Mouse (Mus musculus): Measurements from ENCODE around the gene Gtsf1. TPM values are rescaled to one million over a fixed set of nuclear protein-coding genes. Genes with fewer than 3 reads are reported as not detected.
"Not testable (repeated sequence)": the region's sequence is repeated elsewhere in the genome, so short reads cannot be mapped to it uniquely, and the experiment has no call there.

Gtsf1 gene
- polyA plus RNA-seq, 1 experiment from 2014 or later: not detected

DNA sequence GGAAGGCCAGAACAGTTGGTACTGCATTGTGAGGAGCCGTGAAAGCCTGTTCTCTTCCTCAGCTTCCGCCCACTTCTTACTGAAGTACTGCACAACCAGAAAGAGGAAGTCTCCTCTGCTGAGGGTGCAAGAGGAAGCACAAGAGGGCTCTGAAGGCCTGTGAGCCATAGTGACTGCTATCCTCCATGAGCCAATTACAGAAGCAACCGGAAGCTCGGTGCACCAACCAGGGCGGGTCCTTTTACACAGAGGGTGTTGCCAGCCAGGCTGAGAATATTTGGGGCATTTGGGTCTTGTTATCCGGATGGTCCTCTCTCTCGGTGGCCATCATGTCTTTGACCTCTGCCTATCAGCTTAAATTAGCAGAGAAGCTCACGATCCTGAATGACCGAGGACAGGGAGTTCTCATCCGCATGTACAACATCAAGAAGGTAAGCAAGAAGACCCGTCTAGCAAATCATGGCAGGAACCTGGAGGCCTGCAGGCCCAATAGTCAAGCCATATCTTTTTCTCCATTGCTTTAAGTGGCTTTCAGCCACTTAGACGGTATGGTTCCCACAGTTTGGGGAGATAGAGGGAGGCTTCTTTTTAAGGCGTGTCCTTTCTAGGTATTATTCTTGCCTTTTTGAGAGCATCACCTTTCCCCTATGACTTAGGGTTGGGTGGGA, 23.4 kb upstream of the Gtsf1 start, which contains the start of gene Nckap1l:
TSS of gene Nckap1l (plus strand) at position 244 of the 668 bp plus-strand sequence.
- DNase-seq (ENCODE audit: low spot score) (no peak), ATAC-seq (replicated peaks; ENCODE audit: low FRiP score, low TSS enrichment, low read depth) (no peak)
- H3K27ac ChIP-seq (ENCODE audit: low read depth): no peak within 1 kb of the TSS
- H3K9ac ChIP-seq (ENCODE audit: low read length): no peak within 1 kb of the TSS
- H3K4me3 ChIP-seq (ENCODE audit: low read depth, low read length): no peak within 1 kb of the TSS
- H3K4me1 ChIP-seq (replicated peaks; ENCODE audit: control insufficient read depth, insufficient read depth, low read length): no peaks in the 10 kb centered on the region
- WGBS: 85% methylated on average over 13 of the region's 13 CpGs
- no peaks in the 10 kb centered on the region for H3K27me3 ChIP-seq (replicated peaks; ENCODE audit: control insufficient read depth, insufficient read depth, low read length)
- no peak within 1 kb of the TSS for H3K4me2 ChIP-seq (ENCODE audit: low read length)
- H3K36me3 ChIP-seq (ENCODE audit: control insufficient read depth, insufficient read depth, low read length): no peaks in the 10 kb centered on the region
- H3K9me3 ChIP-seq (ENCODE audit: control insufficient read depth, low read length): no peaks in the 10 kb centered on the region

DNA sequence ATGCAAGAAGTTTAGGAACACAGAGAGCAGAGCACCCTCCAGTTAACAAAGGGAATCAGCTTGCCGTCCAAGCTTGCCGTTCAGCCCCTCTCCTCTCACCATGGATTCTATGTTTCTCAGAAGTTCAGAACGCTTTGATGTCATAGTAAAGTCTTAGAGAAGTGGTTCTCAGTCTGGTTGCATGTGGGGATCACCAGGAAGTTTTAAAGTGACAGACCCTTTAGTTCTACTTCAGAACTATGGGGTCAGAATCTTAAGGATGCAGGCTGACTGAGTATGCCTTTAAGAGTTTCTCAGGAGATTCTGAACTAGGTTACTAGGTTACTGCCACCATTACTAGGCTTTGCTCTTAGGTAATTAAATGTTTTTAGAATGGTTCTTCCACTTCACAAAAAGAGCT, 18.1 kb upstream of the Gtsf1 start, which contains the start of gene Gtsf2:
TSS of gene Gtsf2 (minus strand) at position 101 of the 400 bp plus-strand sequence.
- Histone ChIP-seq H3K9me3 (ENCODE audit: control insufficient read depth, low read length) (no peaks in the 10 kb centered on the region), H3K9ac (ENCODE audit: low read length) (no peak within 1 kb of the TSS), H3K4me3 (ENCODE audit: low read depth, low read length) (no peak within 1 kb of the TSS), H3K4me2 (ENCODE audit: low read length) (no peak within 1 kb of the TSS), H3K4me1 (replicated peaks; ENCODE audit: control insufficient read depth, insufficient read depth, low read length) (no peaks in the 10 kb centered on the region), H3K36me3 (ENCODE audit: control insufficient read depth, insufficient read depth, low read length) (no peaks in the 10 kb centered on the region), H3K27me3 (replicated peaks; ENCODE audit: control insufficient read depth, insufficient read depth, low read length) (no peaks in the 10 kb centered on the region), H3K27ac (ENCODE audit: low read depth) (no peak within 1 kb of the TSS)
- DNase-seq (ENCODE audit: low spot score) (no peak), ATAC-seq (replicated peaks; ENCODE audit: low FRiP score, low TSS enrichment, low read depth) (no peak)
- WGBS: 43% methylated on average over 3 of the region's 3 CpGs

DNA sequence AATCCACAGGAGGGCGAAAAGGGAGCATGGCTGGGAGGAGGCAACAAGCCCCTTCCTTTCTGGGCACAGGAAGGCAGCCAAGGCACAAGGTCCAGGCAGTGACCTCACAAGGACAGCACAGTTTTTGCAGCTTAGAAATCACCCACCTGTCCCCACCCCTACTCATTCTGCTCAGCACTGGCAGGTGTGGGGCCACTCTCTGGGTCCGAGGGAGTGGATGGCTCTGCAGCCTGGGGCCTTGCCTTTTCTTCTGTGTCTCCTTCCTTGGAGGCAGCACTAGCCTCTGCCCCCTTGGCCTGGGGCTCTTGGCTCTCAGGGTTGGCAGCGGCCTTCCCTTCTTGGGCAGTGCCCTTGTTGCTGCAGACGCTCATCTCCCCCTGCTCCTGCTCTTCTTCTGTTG, 15.7 kb upstream of the Gtsf1 start:
- not testable (repeated sequence) for ATAC-seq (replicated peaks; ENCODE audit: low FRiP score, low TSS enrichment, low read depth); H3K9me3 ChIP-seq (ENCODE audit: control insufficient read depth, low read length); H3K4me3 ChIP-seq (ENCODE audit: low read depth, low read length); H3K36me3 ChIP-seq (ENCODE audit: control insufficient read depth, insufficient read depth, low read length); H3K27me3 ChIP-seq (replicated peaks; ENCODE audit: control insufficient read depth, insufficient read depth, low read length); H3K27ac ChIP-seq (ENCODE audit: low read depth); H3K4me1 ChIP-seq (replicated peaks; ENCODE audit: control insufficient read depth, insufficient read depth, low read length); H3K9ac ChIP-seq (ENCODE audit: low read length); DNase-seq (ENCODE audit: low spot score); H3K4me2 ChIP-seq (ENCODE audit: low read length)
- WGBS: 81% methylated on average over 4 of the region's 4 CpGs

- no peak for DNase-seq (ENCODE audit: low spot score)
- H3K9me3 ChIP-seq (ENCODE audit: control insufficient read depth, low read length): no peaks in the 10 kb centered on the region
- 48% methylated on average over 2 of the region's 2 CpGs for WGBS
- no peak overlapping the region for H3K4me2 ChIP-seq (ENCODE audit: low read length)
- no peak overlapping the region for H3K9ac ChIP-seq (ENCODE audit: low read length)
- H3K27ac ChIP-seq (ENCODE audit: low read depth): no peak overlapping the region
- ATAC-seq (replicated peaks; ENCODE audit: low FRiP score, low TSS enrichment, low read depth): no peak
- H3K4me1 ChIP-seq (replicated peaks; ENCODE audit: control insufficient read depth, insufficient read depth, low read length): no peaks in the 10 kb centered on the region
- no peaks in the 10 kb centered on the region for H3K27me3 ChIP-seq (replicated peaks; ENCODE audit: control insufficient read depth, insufficient read depth, low read length)
- H3K4me3 ChIP-seq (ENCODE audit: low read depth, low read length): no peak overlapping the region
- no peaks in the 10 kb centered on the region for H3K36me3 ChIP-seq (ENCODE audit: control insufficient read depth, insufficient read depth, low read length)
Measured at GRCm38 (mm10) chr15:103427017-103427416, 3.3 kb downstream of the Gtsf1 start.

- 89% methylated on average over 2 of the region's 3 CpGs for WGBS
- H3K36me3 ChIP-seq (ENCODE audit: control insufficient read depth, insufficient read depth, low read length); H3K4me3 ChIP-seq (ENCODE audit: low read depth, low read length); H3K27me3 ChIP-seq (replicated peaks; ENCODE audit: control insufficient read depth, insufficient read depth, low read length); H3K4me2 ChIP-seq (ENCODE audit: low read length); H3K9ac ChIP-seq (ENCODE audit: low read length); H3K27ac ChIP-seq (ENCODE audit: low read depth); DNase-seq (ENCODE audit: low spot score); H3K4me1 ChIP-seq (replicated peaks; ENCODE audit: control insufficient read depth, insufficient read depth, low read length); ATAC-seq (replicated peaks; ENCODE audit: low FRiP score, low TSS enrichment, low read depth); H3K9me3 ChIP-seq (ENCODE audit: control insufficient read depth, low read length): not testable (repeated sequence)
Measured at GRCm38 (mm10) chr15:103405586-103405985, 24.7 kb downstream of the Gtsf1 start.

DNA sequence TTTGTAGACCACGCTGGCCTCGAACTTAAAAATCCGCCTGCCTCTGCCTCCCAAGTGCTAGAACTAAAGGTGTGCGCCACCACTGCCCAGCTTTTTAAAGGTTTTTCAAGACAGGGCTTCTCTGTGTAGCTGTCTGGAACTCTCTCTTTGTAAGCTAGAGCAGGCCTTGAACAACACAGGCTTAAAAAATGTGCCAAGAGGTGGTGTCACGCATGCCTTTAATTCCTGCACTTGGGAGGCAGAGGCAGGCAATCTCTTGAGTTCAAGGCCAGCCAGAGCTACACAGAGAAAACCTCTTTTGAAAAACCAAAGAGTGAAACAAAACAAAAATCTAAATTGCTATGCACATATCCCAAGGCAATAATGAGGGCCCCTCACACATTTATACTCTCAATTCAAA, 28.9 kb downstream of the Gtsf1 start:
- no peak for ATAC-seq (replicated peaks; ENCODE audit: low FRiP score, low TSS enrichment, low read depth)
- Histone ChIP-seq H3K9me3 (ENCODE audit: control insufficient read depth, low read length) (no peaks in the 10 kb centered on the region), H3K4me3 (ENCODE audit: low read depth, low read length) (no peak overlapping the region), H3K4me1 (replicated peaks; ENCODE audit: control insufficient read depth, insufficient read depth, low read length) (no peaks in the 10 kb centered on the region), H3K27me3 (replicated peaks; ENCODE audit: control insufficient read depth, insufficient read depth, low read length) (no peaks in the 10 kb centered on the region), H3K27ac (ENCODE audit: low read depth) (no peak overlapping the region), H3K36me3 (ENCODE audit: control insufficient read depth, insufficient read depth, low read length) (no peaks in the 10 kb centered on the region), H3K9ac (ENCODE audit: low read length) (no peak overlapping the region), H3K4me2 (ENCODE audit: low read length) (no peak overlapping the region)
- DNase-seq (ENCODE audit: low spot score): no peak
- WGBS: 94% methylated on average over 5 of the region's 5 CpGs

DNA sequence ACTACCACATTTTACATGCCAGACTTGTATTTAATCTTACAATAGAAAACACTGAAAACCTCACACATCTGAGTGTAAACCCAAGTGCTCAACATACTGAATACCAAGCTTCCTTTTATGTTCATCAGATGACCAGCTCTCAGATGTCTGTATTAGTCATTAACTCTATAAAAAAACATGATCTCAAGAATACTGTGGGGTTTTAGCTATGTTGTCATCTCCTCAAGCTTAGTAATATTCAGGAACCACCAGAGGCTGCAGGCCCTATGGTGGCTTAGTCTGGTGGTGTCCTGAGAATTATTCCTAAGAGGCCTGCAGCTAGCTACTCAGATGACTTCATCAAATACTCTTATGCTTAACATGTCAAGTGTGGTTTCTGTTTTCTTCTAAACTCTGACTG, 36.7 kb downstream of the Gtsf1 start:
- Histone ChIP-seq H3K27ac (ENCODE audit: low read depth) (no peak overlapping the region), H3K9me3 (ENCODE audit: control insufficient read depth, low read length) (no peaks in the 10 kb centered on the region), H3K4me3 (ENCODE audit: low read depth, low read length) (no peak overlapping the region), H3K9ac (ENCODE audit: low read length) (no peak overlapping the region), H3K4me1 (replicated peaks; ENCODE audit: control insufficient read depth, insufficient read depth, low read length) (no peaks in the 10 kb centered on the region), H3K36me3 (ENCODE audit: control insufficient read depth, insufficient read depth, low read length) (no peaks in the 10 kb centered on the region), H3K4me2 (ENCODE audit: low read length) (no peak overlapping the region), H3K27me3 (replicated peaks; ENCODE audit: control insufficient read depth, insufficient read depth, low read length) (no peaks in the 10 kb centered on the region)
- ATAC-seq (replicated peaks; ENCODE audit: low FRiP score, low TSS enrichment, low read depth): no peak
- no peak for DNase-seq (ENCODE audit: low spot score)

DNA sequence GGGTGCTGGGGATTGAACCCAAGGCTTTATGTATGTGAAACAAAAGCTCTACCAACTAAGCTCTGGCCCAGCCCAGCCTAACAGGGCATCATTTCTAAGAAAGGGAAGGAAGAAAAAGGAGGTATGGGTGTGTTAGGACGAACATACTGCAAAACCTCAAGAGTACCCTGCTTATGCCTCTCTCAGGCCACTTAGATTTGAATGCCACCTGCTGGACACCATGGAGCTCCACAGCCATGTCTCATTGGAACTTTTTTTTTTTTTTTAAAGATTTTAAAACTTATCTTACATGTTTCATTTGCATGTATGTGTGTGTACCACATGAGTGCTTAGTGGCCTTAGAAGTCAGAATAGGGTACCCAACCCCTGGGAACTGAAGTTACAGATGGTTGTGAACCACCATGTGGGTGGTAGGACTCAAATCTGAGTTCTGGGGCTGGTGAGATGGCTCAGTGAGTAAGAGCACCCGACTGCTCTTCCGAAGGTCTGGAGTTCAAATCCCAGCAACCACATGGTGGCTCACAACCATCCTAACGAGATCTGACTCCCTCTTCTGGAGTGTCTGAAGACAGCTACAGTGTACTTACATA, 41.6 kb downstream of the Gtsf1 start:
- ATAC-seq (replicated peaks; ENCODE audit: low FRiP score, low TSS enrichment, low read depth) (no peak), DNase-seq (ENCODE audit: low spot score) (no peak)
- H3K4me3 ChIP-seq (ENCODE audit: low read depth, low read length): no peak overlapping the region
- H3K9me3 ChIP-seq (ENCODE audit: control insufficient read depth, low read length): no peaks in the 10 kb centered on the region
- peaks cover 4% of the 10 kb centered on the region for H3K4me1 ChIP-seq (replicated peaks; ENCODE audit: control insufficient read depth, insufficient read depth, low read length)
- H3K27ac ChIP-seq (ENCODE audit: low read depth): no peak overlapping the region
- 47% methylated on average over 4 of the region's 4 CpGs for WGBS
- no peak overlapping the region for H3K4me2 ChIP-seq (ENCODE audit: low read length)
- H3K27me3 ChIP-seq (replicated peaks; ENCODE audit: control insufficient read depth, insufficient read depth, low read length): no peaks in the 10 kb centered on the region
- no peak overlapping the region for H3K9ac ChIP-seq (ENCODE audit: low read length)
- H3K36me3 ChIP-seq (ENCODE audit: control insufficient read depth, insufficient read depth, low read length): no peaks in the 10 kb centered on the region

Data from intestine, embryonic 14.5 days (tissue).